ENCODE assay signal across 8 mouse cellular contexts in genomic region chr14:7765569-7766314, GRCm38 (mm10). TPM values are rescaled to one million over a fixed set of nuclear protein-coding genes. Genes with fewer than 3 reads are reported as not detected.
DNase-seq lines count a peak whose midpoint lies in the region; ATAC-seq and TF ChIP-seq lines count a peak whose summit lies in the region.

No protein-coding gene starts in this region.

- no peak for TF ChIP-seq POLR2A in heart, adult 2 months (IDR thresholded peaks at IDR 0.05; ENCODE audit: insufficient read depth, low read depth, low read length)
- TF ChIP-seq POLR2A in limb, embryonic 14.5 days (IDR thresholded peaks at IDR 0.05; ENCODE audit: borderline replicate concordance, extremely low read depth, insufficient read depth, insufficient read length) = no peak

- H3K36me3 ChIP-seq in embryonic facial prominence, embryonic 10.5 days (replicated peaks) = no peaks in the 10 kb centered on the region
- no peaks in the 10 kb centered on the region for H3K36me3 ChIP-seq in heart, adult 2 months (ENCODE audit: control insufficient read depth, insufficient read depth, low read length)
- no peaks in the 10 kb centered on the region for H3K36me3 ChIP-seq in limb, embryonic 14.5 days (ENCODE audit: control insufficient read depth, insufficient read depth, low read length)
- H3K36me3 ChIP-seq in midbrain, postnatal 0 days (ENCODE audit: insufficient read depth, low read length) = no peaks in the 10 kb centered on the region

- TF ChIP-seq CTCF in heart, adult 2 months (IDR thresholded peaks at IDR 0.05) = peak; percentile 99
- TF ChIP-seq CTCF in midbrain, postnatal 0 days (IDR thresholded peaks at IDR 0.05) = peak; percentile 87

- no peak overlapping the region for H3K9ac ChIP-seq in heart, adult 2 months (ENCODE audit: low read depth, low read length)
- H3K9ac ChIP-seq in limb, embryonic 14.5 days (ENCODE audit: low read depth, low read length, severe bottlenecking) = no peak overlapping the region
- H3K9ac ChIP-seq in midbrain, postnatal 0 days (replicated peaks; ENCODE audit: low read length, poor library complexity, severe bottlenecking) = no peak overlapping the region

- DNase-seq in 416B (ENCODE audit: low read depth) = peak; percentile 91
- peak; percentile 89 for DNase-seq in adrenal gland, postnatal 14 days
- peak; percentile 93 for DNase-seq in embryonic facial prominence, embryonic 10.5 days (ENCODE audit: low spot score)
- DNase-seq in heart, adult 2 months = peak; percentile 65 to 78
- DNase-seq in kidney, adult 8-10 months = peak; percentile 51 to 75
- peak; percentile 83 for DNase-seq in limb, embryonic 14.5 days (ENCODE audit: low spot score)
- DNase-seq in midbrain, postnatal 0 days (ENCODE audit: low spot score) = peak; percentile 83
- DNase-seq in spleen, postnatal 4 days (ENCODE audit: low spot score in 2 of 2) = peak; percentile 73 to 88

- H3K4me1 ChIP-seq in embryonic facial prominence, embryonic 10.5 days = no peaks in the 10 kb centered on the region
- no peaks in the 10 kb centered on the region for H3K4me1 ChIP-seq in heart, adult 2 months (ENCODE audit: control insufficient read depth, insufficient read depth, low read length)
- H3K4me1 ChIP-seq in limb, embryonic 14.5 days (ENCODE audit: control insufficient read depth, insufficient read depth, low read length) = no peaks in the 10 kb centered on the region
- no peaks in the 10 kb centered on the region for H3K4me1 ChIP-seq in midbrain, postnatal 0 days (ENCODE audit: insufficient read depth, low read length)

- H3K27me3 ChIP-seq in embryonic facial prominence, embryonic 10.5 days (replicated peaks; ENCODE audit: low read depth, poor library complexity, severe bottlenecking) = no peaks in the 10 kb centered on the region
- no peaks in the 10 kb centered on the region for H3K27me3 ChIP-seq in heart, adult 2 months (ENCODE audit: control insufficient read depth, insufficient read depth, low read length)
- H3K27me3 ChIP-seq in limb, embryonic 14.5 days (ENCODE audit: control insufficient read depth, insufficient read depth, low read length) = no peaks in the 10 kb centered on the region
- H3K27me3 ChIP-seq in midbrain, postnatal 0 days (ENCODE audit: insufficient read depth, low read length) = no peaks in the 10 kb centered on the region

- WGBS in embryonic facial prominence, embryonic 10.5 days = 13% methylated on average over 9 of the region's 9 CpGs
- 17% methylated on average over 9 of the region's 9 CpGs for WGBS in heart, adult 2 months
- WGBS in limb, embryonic 14.5 days = 10% methylated on average over 9 of the region's 9 CpGs
- WGBS in midbrain, postnatal 0 days = 17% methylated on average over 9 of the region's 9 CpGs

- peak; percentile 76 for ATAC-seq in limb, embryonic 14.5 days (ENCODE audit: low FRiP score, low read depth)
- peak; percentile 87 for ATAC-seq in midbrain, postnatal 0 days (ENCODE audit: low FRiP score)

- no peaks in the 10 kb centered on the region for H3K9me3 ChIP-seq in embryonic facial prominence, embryonic 10.5 days
- no peaks in the 10 kb centered on the region for H3K9me3 ChIP-seq in limb, embryonic 14.5 days (ENCODE audit: control insufficient read depth, low read length)
- no peaks in the 10 kb centered on the region for H3K9me3 ChIP-seq in midbrain, postnatal 0 days (ENCODE audit: low read length)

- H3K27ac ChIP-seq in embryonic facial prominence, embryonic 10.5 days (replicated peaks) = no peak overlapping the region
- no peak overlapping the region for H3K27ac ChIP-seq in heart, adult 2 months
- no peak overlapping the region for H3K27ac ChIP-seq in limb, embryonic 14.5 days (replicated peaks; ENCODE audit: low read depth, low read length)
- no peak overlapping the region for H3K27ac ChIP-seq in midbrain, postnatal 0 days (ENCODE audit: low read depth, low read length)

- H3K79me2 ChIP-seq in heart, adult 2 months (replicated peaks; ENCODE audit: control insufficient read depth, insufficient read depth, low read length) = no peaks in the 10 kb centered on the region

- intact Hi-C loops in heart, adult 2 months (cut with DNase I) = loop anchor here (5.0 kb wide), 1 partner anchor 37 kb away; no protein-coding TSS in a partner anchor

- TF ChIP-seq EP300 in heart, adult 2 months (IDR thresholded peaks at IDR 0.05; ENCODE audit: insufficient read depth, low read depth, low read length) = no peak

- no peak overlapping the region for H3K4me2 ChIP-seq in limb, embryonic 14.5 days (replicated peaks; ENCODE audit: low read depth, low read length, severe bottlenecking)
- H3K4me2 ChIP-seq in midbrain, postnatal 0 days (ENCODE audit: low read depth, low read length, poor library complexity, severe bottlenecking) = no peak overlapping the region

- no peak overlapping the region for H3K4me3 ChIP-seq in embryonic facial prominence, embryonic 10.5 days
- no peak overlapping the region for H3K4me3 ChIP-seq in heart, adult 2 months
- no peak overlapping the region for H3K4me3 ChIP-seq in limb, embryonic 14.5 days (replicated peaks; ENCODE audit: low read length)
- H3K4me3 ChIP-seq in midbrain, postnatal 0 days (ENCODE audit: low read depth, low read length) = no peak overlapping the region

RNA-seq across cellular contexts. Expression of gene Gm26661, which starts 25.6 kb away (rescaled TPM):
- total RNA-seq in adrenal gland, postnatal 14 days (2021) = not detected in 2 replicates
- polyA plus RNA-seq in embryonic facial prominence, embryonic 10.5 days (2016; fragmentation: Nextera tagmentation; extraction: Ambion mirVana) = not detected in 2 replicates
- not detected for total RNA-seq in heart, adult 2 months (2021)
- not detected in 2 replicates for polyA plus RNA-seq in heart, adult 2 months (2012; rRNA removed)
- not detected in 2 replicates for polyA plus RNA-seq in limb, embryonic 14.5 days (2012; rRNA removed)
- not detected in 2 replicates for polyA plus RNA-seq in limb, embryonic 14.5 days (2014; fragmentation: Nextera tagmentation; extraction: Ambion mirVana)
- total RNA-seq in midbrain, postnatal 0 days (2014; rRNA removed) = not detected in 2 replicates
- 0.96 TPM in 1 of 2 replicates, not detected in the other for polyA plus RNA-seq in midbrain, postnatal 0 days (2015; fragmentation: Nextera tagmentation; extraction: Ambion mirVana)

RNA-seq across cellular contexts. Expression of gene Flnb, which starts 52.0 kb away (rescaled TPM):
- total RNA-seq in adrenal gland, postnatal 14 days (2021) = 43.3 and 45.7 TPM in 2 replicates
- polyA plus RNA-seq in embryonic facial prominence, embryonic 10.5 days (2016; fragmentation: Nextera tagmentation; extraction: Ambion mirVana) = 20.4 and 22.5 TPM in 2 replicates
- total RNA-seq in heart, adult 2 months (2021) = 10 to 100 TPM; 17.0 to 22.7 TPM
- polyA plus RNA-seq in heart, adult 2 months (2012; rRNA removed) = 9.6 and 18.2 TPM in 2 replicates
- 58.7 and 65.2 TPM in 2 replicates for polyA plus RNA-seq in limb, embryonic 14.5 days (2012; rRNA removed)
- 39.4 and 46.5 TPM in 2 replicates for polyA plus RNA-seq in limb, embryonic 14.5 days (2014; fragmentation: Nextera tagmentation; extraction: Ambion mirVana)
- 23.7 and 34.3 TPM in 2 replicates for total RNA-seq in midbrain, postnatal 0 days (2014; rRNA removed)
- 3.5 and 7.0 TPM in 2 replicates for polyA plus RNA-seq in midbrain, postnatal 0 days (2015; fragmentation: Nextera tagmentation; extraction: Ambion mirVana)
